Mouse (Mus musculus) mouse trophoblast stem cell (cell line): Measurements from ENCODE around the gene Dazl.

Experiments
- in situ Hi-C, 2 experiments: fragments of 300-500 bp; cut with MseI, MboI; formaldehyde crosslinking; loops; 2 replicates in 1 of 2; 3 replicates in 1 of 2; pipeline ENCODE4 v1.15.1; 2025

Dazl gene

DNA sequence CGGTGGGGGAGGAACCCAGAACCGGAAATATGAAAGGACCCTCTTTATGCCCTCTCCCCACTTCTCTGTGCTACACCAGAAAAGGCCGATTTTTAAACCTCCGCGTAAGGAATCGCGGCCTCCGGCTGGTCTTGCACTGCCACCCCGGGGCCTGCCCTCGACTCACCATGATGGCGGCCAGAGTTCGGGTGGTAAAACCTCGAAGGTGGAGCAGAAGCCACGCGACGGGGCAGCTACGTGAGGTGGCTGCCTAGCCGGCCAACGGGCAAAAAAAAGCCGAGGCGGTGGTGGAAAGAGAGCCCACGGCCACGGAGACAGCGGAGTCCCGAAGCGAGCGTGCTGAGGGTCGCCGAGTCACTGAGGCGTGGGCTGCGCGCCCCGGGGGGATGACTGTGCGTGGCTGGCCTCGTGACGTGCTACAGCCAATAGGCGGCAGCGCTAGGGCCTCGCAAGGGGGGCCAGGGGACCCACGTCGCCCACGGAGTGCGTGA is at the start of gene Dazl:
TSS of gene Dazl (minus strand) at position 396 of the 491 bp plus-strand sequence.
- in situ Hi-C loops = loop anchor here in 1 of 2 experiments (25.0 kb wide), 1 partner anchor 494 kb away; no protein-coding TSS in a partner anchor

DNA sequence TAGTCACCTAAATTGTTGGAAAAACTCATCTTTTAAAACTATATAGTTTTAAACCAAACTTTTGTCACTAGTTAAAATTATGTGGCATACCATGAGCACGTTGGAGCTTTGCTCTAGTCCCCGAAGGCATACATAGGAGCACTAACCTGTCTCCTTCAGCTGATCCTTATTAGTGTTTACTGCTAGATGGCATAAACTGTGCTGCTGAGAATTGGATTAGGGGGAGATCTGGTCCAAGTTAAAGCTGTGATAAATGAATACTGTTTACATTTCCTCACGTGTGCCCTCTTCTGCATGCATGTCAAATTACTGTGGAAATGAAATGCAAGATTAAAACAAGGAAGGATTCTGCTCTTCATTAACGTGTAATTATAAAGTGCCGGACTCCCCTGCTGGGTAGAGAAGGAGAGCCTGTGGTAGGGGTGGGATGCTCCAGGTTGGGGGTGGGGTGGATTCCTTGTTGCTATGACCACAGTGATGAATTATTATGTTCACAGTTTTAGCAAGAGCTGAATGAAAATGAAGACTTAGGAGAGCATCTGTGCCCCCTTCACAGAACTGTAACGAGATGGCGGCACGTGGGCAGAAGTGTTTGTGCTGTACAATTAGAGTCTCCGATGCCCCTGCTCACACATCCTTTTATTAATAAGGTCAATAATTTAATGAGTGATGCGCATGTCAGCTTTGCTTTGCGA is 48.6 kb upstream of the Dazl start:
- in situ Hi-C loops = no loop called here

DNA sequence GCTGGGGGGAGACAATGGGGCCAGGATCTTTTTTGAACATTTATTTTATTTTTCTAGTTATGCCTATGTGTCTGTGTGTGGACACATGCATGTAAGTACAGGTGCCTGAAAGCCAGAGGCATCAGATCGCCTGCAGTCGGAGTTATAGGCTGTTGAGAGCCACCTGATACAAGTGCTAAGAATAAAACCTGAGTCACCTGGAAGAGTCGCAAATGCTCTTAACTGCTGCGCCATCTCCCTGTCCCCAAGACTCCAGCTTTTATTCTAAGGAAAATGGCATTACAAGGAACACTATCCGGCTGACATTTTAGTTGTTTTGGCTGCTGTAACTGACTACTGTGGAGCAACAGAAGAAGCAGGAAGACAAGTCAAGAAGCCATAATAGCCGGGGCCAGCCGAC is 45.5 kb upstream of the Dazl start:
- in situ Hi-C loops = no loop called here

DNA sequence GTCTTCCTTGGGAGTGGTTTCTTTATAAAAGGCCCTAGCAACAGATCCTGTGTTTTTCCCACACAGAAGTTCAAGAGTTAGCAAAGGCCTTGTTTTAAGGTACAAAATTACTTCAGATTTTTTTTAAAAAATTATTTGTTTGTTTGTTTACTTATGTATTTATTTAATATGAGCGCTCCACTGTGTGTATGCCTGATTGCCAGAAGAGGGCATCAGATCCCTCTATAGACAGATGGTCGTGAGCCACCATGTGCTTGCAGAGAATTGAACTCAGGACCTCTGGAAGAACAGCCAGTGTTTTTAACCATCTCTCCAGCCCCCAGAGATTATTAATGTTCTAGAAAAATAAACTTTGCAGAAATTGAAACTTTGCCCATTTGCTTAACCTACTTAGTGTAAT is 42.3 kb upstream of the Dazl start:
- in situ Hi-C loops = no loop called here

DNA sequence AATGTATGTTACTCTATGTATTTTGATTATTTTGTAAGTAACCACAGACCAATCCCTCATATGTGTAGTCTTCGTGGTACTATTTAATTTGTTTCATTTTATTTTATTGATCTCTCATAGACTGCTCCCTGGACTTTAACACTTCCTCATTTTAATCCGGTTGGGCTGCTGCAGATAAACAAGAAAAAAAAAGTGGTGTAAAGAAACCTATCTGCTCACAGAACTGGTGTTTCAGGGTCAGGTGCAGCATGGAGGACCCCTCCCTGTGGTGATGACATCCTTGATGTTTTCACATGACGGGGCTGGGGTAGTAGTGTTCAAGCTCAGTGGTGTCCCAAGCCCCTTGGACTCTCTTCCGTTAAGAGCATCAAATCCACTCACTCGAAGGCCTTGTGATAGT is 41.3 kb upstream of the Dazl start:
- in situ Hi-C loops = no loop called here

DNA sequence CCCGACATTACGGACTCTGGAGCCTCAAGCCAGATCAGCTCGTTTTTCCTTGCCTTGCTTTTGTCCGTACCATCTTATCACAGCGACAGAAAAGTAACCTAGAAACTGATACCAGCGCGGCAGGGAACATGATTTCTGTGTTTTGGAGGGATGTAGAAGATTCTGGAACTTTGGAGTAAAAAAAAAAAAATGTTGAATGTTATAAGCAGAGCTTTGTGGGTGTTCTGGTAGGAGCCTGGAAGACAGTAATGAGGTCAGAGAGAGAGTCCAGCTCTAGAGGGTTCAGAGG is 38.5 kb upstream of the Dazl start:
- in situ Hi-C loops = no loop called here

DNA sequence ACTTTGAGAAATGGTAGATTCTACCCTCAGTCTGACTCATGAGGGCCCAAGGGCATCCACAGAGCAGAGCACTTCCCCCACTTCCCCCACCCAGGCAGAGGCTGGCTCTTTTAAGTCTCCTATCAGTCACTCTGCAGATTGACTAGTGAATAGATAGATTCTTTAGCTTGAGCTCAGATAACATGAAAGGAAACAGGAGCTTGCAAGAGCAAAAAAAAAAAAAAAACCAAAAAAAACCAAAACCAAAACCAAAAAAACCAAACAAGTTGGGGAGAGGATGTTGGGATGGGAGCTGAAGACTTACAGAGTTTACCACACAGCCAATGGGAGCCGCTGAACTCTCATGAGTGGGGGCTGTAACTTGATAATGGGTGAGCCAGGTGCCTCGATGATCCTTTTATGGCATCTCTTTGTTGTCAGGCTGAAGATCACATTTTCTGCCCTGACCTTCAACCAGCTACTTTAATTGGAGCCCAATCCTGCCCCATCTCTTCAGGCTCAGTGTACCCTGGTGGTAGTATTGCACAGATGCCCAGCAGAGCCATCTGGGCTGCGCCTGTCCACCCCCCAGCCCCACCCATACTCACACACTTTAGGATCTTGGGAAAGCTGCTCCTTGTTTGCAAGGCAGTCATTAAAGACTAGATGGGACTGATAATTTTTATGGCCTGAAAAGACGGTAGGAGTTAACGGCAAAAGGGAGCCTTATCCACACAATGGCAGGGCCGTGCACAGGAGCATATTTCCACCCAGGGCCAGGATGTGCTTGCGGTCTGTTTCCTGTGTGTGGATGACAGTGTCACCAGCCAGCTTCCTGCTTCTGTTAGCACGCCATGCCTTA is 38.0 kb upstream of the Dazl start:
- in situ Hi-C loops = no loop called here

DNA sequence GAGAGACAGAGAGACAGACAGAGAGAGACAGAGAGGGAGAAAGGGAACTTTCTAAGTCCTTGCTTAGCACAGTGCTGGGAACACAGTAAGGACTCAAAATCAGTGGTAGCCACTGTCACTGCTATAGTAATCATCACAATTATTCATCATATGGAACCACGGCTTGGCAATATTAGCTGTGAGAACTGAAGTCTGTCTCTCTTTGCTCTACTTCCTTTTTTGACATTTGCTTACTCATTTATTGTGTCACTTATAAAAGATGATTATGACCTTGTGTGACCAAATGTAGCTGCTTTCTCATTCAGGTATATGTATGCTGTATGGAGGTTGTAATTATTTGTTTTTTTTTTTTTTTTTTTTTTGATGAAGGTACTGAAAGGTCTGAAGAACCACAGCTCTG is 36.8 kb upstream of the Dazl start:
- in situ Hi-C loops = no loop called here

DNA sequence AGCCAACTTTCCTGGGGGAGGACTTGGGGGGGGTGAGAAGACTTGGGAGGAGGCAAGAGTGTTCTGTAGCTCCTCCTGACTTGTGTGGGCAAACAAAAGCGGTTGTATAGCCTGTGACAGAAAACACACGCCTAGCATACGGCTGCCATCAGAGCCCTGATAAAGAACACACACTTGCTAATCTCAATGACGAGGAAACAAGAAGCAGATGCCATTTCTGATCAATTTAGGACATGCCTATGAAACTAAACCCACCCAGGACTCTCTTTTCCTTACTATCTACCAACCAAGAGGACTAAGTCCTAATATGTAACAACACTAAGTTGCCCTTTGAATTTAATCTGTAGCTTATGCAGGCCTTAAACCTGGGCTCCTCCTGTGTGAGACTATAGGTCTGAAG is 31.2 kb upstream of the Dazl start:
- in situ Hi-C loops = no loop called here

DNA sequence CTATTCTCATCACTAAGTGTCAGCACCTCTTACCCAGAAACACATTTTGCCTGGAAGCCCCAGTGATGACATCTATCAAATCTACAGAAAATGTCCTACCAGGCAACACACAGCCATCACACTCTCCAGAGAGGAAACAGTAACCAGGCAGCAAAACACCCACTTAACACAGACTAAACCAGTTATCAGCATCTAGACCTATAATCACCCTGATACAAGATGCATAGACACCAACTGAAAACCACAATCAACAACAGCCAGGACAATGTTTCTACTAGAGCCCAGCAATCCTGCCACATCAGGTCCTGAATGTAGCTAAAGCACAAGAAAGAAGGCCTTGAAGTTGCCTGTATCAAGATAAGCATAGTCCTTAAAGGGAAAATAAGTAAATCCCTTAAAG is 25.4 kb upstream of the Dazl start:
- in situ Hi-C loops = no loop called here

DNA sequence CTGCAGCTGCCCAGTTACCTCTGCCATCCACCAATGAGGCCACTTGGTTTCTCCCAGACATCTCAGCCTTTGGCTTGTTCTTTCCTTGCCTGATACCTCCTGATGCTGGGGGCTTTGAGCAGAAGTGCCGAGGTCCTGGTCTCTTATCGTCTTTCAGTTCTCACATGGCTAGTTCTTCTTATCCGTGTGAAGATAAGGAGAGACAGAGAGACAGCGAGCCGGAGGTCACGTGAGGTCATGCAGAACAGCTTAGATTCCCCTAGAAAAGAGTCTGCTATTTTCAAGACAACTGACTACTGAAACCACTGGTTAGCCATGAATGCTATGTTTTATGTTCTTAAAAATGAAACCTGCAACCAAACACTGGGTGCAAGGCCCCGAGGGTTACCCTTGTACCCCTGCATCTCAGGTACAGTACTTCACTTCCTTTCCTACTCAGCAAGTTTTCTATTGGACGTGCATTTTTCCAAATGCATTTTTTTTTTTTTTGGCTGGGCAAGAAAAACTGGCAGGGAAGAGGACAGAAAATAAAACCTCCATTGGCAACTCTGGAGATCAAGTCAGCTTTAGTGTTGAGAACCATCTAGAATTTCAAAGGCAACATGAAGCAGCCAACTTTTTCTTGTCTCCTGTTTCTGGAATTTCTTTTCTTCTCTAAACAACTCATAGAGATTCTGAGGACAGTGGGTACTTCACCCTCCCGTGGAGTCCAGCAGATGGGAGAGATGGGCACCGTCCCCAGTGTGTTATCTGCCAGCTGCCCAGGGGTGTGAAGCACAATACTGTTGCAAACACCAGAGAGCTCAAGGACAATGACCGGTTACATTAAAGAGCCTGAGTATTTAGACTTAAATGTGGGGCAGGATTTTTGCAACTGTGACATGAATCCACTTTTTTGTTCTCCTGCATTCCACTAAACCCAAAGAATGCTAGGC is 23.0 kb upstream of the Dazl start:
- in situ Hi-C loops = no loop called here

DNA sequence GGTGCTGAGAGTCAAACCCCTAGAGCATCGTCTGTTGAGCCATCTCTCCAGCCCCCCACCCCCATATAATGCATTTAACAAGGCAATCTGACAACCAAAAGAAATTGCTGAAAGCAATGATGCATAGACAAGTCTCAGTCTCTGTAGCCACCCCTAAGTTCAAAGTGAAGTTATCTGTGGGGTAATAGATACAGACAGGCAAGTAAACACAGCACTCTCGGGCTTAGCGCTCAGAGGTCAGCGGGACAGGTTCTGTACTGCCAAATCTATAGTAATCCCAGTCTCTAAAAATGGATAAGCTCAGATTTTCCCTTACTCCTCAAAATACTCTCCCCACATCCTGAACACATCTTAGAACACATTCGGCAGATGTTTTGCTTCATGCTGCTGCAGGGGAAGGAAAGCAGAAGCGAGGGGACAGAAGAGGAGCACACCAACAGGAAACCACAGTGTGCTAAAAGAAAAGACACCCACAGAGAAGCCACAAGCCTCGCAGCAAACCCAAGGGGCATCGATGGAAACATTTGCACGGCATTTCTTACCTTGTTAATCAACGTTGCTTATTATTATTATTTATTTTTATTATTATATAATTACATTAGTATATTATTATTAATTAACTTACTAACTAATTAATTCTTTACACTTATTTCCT is 16.8 kb upstream of the Dazl start:
- in situ Hi-C loops = no loop called here

DNA sequence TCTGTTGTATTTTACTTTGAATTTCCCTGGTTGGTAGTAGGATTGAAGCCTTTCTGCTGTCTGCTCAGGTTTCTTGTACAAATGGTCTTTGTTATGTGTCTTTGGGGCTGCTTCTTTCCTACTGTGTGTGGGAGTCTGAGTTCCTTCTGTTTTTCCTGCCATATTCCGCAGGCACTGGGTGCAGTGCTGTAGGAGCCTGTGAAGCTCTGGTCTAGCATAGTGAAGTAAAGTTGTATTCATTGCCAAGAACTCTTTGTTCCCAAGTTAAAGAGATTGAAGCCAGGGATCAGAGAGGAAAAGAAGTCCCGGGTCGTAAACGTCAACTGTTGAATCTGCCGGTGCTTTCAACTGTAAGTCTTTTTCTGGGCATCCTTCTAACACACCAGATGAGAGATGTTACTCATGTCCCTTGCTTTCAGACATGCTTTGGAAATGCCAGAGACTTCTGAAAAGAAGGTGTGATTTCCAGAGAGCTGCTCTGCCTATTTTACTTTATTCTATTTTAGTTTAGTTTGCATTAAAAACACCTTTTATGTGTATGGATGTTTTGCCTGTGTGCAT is 16.2 kb upstream of the Dazl start:
- in situ Hi-C loops = no loop called here

DNA sequence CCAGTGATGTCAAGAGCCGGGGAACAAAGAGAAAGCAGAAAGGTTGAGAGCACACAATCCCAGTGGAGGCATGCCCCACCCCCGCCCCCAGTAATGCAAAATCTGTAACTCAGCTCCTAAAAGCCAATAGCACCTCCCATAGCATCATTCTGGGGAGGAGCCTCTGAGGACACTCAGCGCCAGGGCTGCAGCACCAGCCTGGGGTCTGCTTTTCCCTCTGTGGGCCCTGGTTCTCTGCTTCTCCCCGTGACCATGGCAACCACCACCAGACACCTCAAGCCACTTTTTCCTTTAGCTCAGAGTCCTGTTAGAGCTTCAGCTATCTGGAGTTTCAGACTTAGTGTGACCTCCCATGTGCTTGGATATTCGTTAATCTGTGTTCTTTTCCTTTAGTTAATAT is 15.4 kb upstream of the Dazl start:
- in situ Hi-C loops = no loop called here

DNA sequence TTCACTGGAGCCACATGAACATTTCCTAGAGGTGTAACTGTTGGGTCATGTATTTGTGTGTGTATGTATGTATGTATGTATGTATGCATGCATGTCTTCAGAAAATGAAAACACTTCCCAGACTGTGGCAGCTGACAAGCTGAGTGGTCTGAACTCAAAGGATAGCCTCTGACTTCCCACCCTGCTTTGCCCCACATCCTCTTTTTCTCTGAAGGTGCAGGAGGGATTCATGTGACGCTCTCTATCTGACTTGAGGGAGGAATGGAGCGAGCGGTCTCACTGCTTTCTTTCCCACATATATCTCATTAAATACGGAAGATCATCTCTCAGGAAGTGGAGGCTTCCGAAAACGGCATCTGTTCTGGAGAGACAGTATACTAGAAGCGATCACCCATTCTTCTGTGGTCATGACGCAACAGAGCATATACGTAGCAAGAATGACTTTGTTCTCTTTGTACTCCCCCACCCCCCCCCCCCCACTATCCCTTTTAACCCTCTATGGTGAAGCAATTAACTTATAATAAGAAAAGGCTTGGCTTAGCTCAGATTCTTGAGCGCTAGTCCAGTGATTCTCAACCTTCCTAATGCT is 14.7 kb upstream of the Dazl start:
- in situ Hi-C loops = no loop called here

DNA sequence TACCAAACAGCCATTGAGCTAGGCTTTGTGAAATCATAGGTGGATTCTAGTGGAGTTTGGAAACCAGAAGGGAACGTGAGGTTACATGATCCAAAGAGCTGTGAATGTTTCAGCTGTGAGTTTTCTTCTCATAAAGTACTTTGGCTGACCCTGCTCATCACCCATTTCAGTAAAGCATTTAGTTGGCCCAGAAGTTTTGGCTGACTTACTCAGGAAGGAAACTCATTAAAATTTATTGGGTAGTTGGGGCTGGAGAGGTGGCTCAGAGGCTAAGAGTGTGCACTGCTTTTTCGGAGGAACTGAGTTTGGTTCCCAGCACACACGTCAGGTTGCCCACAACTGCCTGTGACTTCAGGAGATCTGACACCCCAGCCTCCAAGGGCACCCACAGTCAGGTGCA is 9.4 kb upstream of the Dazl start:
- in situ Hi-C loops = no loop called here

DNA sequence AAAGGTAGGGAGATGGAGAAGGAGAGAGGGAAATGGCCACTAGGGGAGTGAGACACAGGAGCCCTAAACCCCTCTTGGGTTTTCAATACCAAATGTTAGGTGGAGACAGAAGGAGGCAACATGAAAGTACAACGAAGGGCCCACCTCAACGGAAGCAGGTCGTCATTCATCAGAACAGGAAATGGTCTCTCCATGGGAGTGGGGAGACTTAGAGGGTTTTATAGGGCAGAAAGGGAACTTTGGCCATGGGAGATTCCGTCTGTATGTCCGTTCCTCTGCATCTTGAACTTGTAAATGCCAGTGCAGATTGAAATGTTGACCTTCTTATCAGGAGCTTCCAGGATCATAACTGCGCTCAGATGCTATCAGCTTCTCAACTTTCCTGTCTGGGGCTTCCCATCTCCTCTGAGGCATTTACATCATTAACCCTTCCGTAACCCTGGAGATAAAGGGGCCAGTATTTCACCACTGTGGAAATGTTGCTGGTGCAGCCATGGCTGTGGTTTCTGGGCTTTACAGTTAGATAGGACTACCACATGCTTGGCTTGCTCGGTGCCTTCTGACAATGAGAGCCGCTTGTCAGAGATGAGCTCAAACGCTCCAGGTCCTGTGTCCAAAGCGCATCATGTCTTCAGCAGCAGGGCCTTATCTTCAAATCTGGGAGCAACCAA is 6.9 kb upstream of the Dazl start:
- in situ Hi-C loops = no loop called here

DNA sequence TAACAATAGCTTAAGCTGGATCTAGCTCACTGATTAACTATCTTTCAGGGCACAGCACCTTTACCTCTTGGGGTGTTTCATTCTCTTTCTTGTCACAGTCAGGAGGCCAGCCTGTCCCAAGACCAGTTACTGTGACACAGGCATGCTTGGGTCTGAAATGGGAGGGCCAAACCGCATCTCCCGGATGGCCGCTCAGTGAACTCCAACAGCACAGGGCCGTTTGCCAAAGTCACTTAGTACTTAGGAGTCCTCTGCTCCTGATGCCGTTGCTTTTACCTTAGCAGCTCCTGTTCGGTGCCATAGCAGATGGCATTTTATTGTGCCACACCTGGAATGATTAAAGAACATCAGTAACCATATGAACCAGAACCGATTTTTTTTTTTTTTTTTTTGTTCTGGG is 5.4 kb upstream of the Dazl start:
- in situ Hi-C loops = loop anchor here in 1 of 2 experiments (25.0 kb wide), 1 partner anchor 488 kb away; no protein-coding TSS in a partner anchor

DNA sequence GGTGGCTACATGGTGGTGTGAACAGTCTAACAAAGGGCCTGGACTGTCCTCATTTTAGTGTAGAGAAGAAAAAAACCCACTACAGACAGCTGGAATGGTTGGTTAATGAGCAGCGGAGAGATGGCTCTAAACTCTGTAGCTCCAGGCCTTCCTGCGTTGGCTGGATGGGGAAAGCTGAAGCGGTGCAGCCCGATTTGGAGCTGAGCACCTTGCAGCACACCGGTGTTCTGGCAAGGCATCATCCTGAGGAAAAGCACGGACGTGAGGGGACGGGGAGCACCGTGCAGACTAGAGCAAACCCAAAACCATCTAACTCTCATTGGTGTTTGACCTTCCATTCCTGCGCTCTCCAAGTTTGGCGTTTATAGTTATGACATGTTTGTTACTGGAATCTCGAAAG is 1.3 kb upstream of the Dazl start:
- in situ Hi-C loops = loop anchor here in 1 of 2 experiments (25.0 kb wide), 1 partner anchor 493 kb away; no protein-coding TSS in a partner anchor

DNA sequence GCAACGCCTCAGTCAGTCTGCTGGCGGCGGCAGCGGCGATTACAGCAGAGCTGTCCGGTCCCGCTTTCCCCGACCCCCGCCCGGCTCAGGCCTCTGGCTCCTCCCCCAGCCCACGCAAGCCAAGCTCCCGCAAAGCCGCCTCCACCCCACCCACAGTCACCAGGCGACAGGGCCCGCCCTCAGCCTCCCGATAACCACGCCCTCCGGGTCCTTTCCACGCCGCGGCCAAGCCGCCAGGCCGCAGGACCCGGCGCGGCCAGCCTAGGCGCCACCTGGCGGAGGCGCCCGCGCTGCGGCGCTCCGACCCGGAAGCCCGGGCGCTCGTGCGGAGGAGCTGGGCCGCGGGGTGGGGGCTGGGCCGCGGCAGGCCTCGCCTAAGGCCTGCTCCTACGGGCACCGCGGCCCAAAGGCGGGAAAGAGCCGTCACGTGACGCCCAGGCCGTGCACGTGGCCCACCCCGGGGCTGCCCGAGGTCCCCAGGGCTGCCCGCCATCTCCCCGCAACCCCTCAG is 720 bp downstream of the Dazl start:
- in situ Hi-C loops = loop anchor here in 1 of 2 experiments (25.0 kb wide), 1 partner anchor 495 kb away; no protein-coding TSS in a partner anchor
